Mouse (Mus musculus): ENCODE data around the gene Pdxk. TPM values are rescaled to one million over a fixed set of nuclear protein-coding genes. Genes with fewer than 3 reads are reported as not detected.
A peak's percentile ranks its signal among the peaks of the same experiment; 100 is the strongest.

Pdxk gene
- polyA plus RNA-seq, 1 experiment from 2014 or later: 22.8 TPM

GRCm38 (mm10) chr10:78467761-78468310, 3.1 kb upstream of the Pdxk start:
- Histone ChIP-seq H3K36me3 (ENCODE audit: control insufficient read depth, insufficient read depth) (no peaks in the 10 kb centered on the region), H3K4me1 (replicated peaks; ENCODE audit: control insufficient read depth, insufficient read depth, low read length) (0 out of 2 replicates have a peak, but pooled peaks cover 3% of the 10 kb centered on the region), H3K27me3 (replicated peaks; ENCODE audit: control insufficient read depth, insufficient read depth, low read length) (no peaks in the 10 kb centered on the region), H3K4me3 (ENCODE audit: low read depth, low read length) (no peak overlapping the region), H3K9me3 (ENCODE audit: control insufficient read depth) (no peaks in the 10 kb centered on the region), H3K4me2 (replicated peaks; ENCODE audit: low read depth) (no peak overlapping the region), H3K9ac (ENCODE audit: low read depth, low read length) (no peak overlapping the region), H3K27ac (ENCODE audit: low read depth, low read length) (no peak overlapping the region)
- 40% methylated on average over 2 of the region's 2 CpGs for WGBS
- no peak for TF ChIP-seq CTCF (IDR thresholded peaks at IDR 0.05; ENCODE audit: low read depth)
- no peak for ATAC-seq

GRCm38 (mm10) chr10:78466647-78467046, 1.9 kb upstream of the Pdxk start:
- 70% methylated on average over 9 of the region's 9 CpGs for whole genome bisulfite sequencing
- Histone ChIP-seq H3K4me3 (ENCODE audit: low read depth, low read length) (no peak overlapping the region), H3K9ac (ENCODE audit: low read depth, low read length) (no peak overlapping the region), H3K9me3 (ENCODE audit: control insufficient read depth) (no peaks in the 10 kb centered on the region), H3K27me3 (replicated peaks; ENCODE audit: control insufficient read depth, insufficient read depth, low read length) (no peaks in the 10 kb centered on the region), H3K36me3 (ENCODE audit: control insufficient read depth, insufficient read depth) (no peaks in the 10 kb centered on the region), H3K27ac (ENCODE audit: low read depth, low read length) (no peak overlapping the region), H3K4me1 (replicated peaks; ENCODE audit: control insufficient read depth, insufficient read depth, low read length) (0 out of 2 replicates have a peak, but pooled peaks cover 7% of the 10 kb centered on the region), H3K4me2 (replicated peaks; ENCODE audit: low read depth) (no peak overlapping the region)
- TF ChIP-seq CTCF (IDR thresholded peaks at IDR 0.05; ENCODE audit: low read depth): no peak
- ATAC-seq: no peak

GRCm38 (mm10) chr10:78465472-78465871, 697 bp upstream of the Pdxk start:
- H3K27me3 ChIP-seq (replicated peaks; ENCODE audit: control insufficient read depth, insufficient read depth, low read length): no peaks in the 10 kb centered on the region
- H3K9ac ChIP-seq (ENCODE audit: low read depth, low read length): no peak overlapping the region
- no peaks in the 10 kb centered on the region for H3K9me3 ChIP-seq (ENCODE audit: control insufficient read depth)
- ATAC-seq: no peak
- WGBS: 79% methylated on average over 3 of the region's 3 CpGs
- TF ChIP-seq CTCF (IDR thresholded peaks at IDR 0.05; ENCODE audit: low read depth): no peak
- H3K4me2 ChIP-seq (replicated peaks; ENCODE audit: low read depth): peak overlapping the region; percentile 97
- H3K36me3 ChIP-seq (ENCODE audit: control insufficient read depth, insufficient read depth): no peaks in the 10 kb centered on the region
- no peak overlapping the region for H3K27ac ChIP-seq (ENCODE audit: low read depth, low read length)
- H3K4me3 ChIP-seq (ENCODE audit: low read depth, low read length): no peak overlapping the region
- H3K4me1 ChIP-seq (replicated peaks; ENCODE audit: control insufficient read depth, insufficient read depth, low read length): 0 out of 2 replicates have a peak, but pooled peaks cover 7% of the 10 kb centered on the region

GRCm38 (mm10) chr10:78464201-78464791, 479 bp downstream of the Pdxk start:
- no peaks in the 10 kb centered on the region for H3K9me3 ChIP-seq (ENCODE audit: control insufficient read depth)
- no peaks in the 10 kb centered on the region for H3K27me3 ChIP-seq (replicated peaks; ENCODE audit: control insufficient read depth, insufficient read depth, low read length)
- 2% methylated on average over 32 of the region's 32 CpGs for WGBS
- H3K27ac ChIP-seq (ENCODE audit: low read depth, low read length): peak overlapping the region; percentile 92
- peak; percentile 6; the same call in 1 of the 2 replicates for ATAC-seq
- peak overlapping the region; percentile 97 for H3K4me2 ChIP-seq (replicated peaks; ENCODE audit: low read depth)
- TF ChIP-seq CTCF (IDR thresholded peaks at IDR 0.05; ENCODE audit: low read depth): no peak
- H3K9ac ChIP-seq (ENCODE audit: low read depth, low read length): peak overlapping the region; percentile 55
- no peaks in the 10 kb centered on the region for H3K36me3 ChIP-seq (ENCODE audit: control insufficient read depth, insufficient read depth)
- H3K4me1 ChIP-seq (replicated peaks; ENCODE audit: control insufficient read depth, insufficient read depth, low read length): 0 out of 2 replicates have a peak, but pooled peaks cover 7% of the 10 kb centered on the region
- H3K4me3 ChIP-seq (ENCODE audit: low read depth, low read length): peak overlapping the region; percentile 67

- Histone ChIP-seq H3K27ac (ENCODE audit: low read depth, low read length) (peak overlapping the region; percentile 92), H3K4me1 (replicated peaks; ENCODE audit: control insufficient read depth, insufficient read depth, low read length) (0 out of 2 replicates have a peak, but pooled peaks cover 7% of the 10 kb centered on the region), H3K27me3 (replicated peaks; ENCODE audit: control insufficient read depth, insufficient read depth, low read length) (no peaks in the 10 kb centered on the region), H3K36me3 (ENCODE audit: control insufficient read depth, insufficient read depth) (no peaks in the 10 kb centered on the region), H3K4me3 (ENCODE audit: low read depth, low read length) (peak overlapping the region; percentile 67), H3K4me2 (replicated peaks; ENCODE audit: low read depth) (peak overlapping the region; percentile 97), H3K9me3 (ENCODE audit: control insufficient read depth) (no peaks in the 10 kb centered on the region), H3K9ac (ENCODE audit: low read depth, low read length) (peak overlapping the region; percentile 55)
- no peak for TF ChIP-seq CTCF (IDR thresholded peaks at IDR 0.05; ENCODE audit: low read depth)
- peak; percentile 16 for ATAC-seq
- WGBS: 46% methylated on average over 3 of the region's 3 CpGs
Measured at GRCm38 (mm10) chr10:78463769-78464167, 1.0 kb downstream of the Pdxk start.

- Histone ChIP-seq H3K27ac (ENCODE audit: low read depth, low read length) (peak overlapping the region; percentile 92), H3K9me3 (ENCODE audit: control insufficient read depth) (no peaks in the 10 kb centered on the region), H3K4me3 (ENCODE audit: low read depth, low read length) (peak overlapping the region; percentile 67), H3K36me3 (ENCODE audit: control insufficient read depth, insufficient read depth) (no peaks in the 10 kb centered on the region), H3K27me3 (replicated peaks; ENCODE audit: control insufficient read depth, insufficient read depth, low read length) (no peaks in the 10 kb centered on the region), H3K4me2 (replicated peaks; ENCODE audit: low read depth) (peak overlapping the region; percentile 97), H3K4me1 (replicated peaks; ENCODE audit: control insufficient read depth, insufficient read depth, low read length) (0 out of 2 replicates have a peak, but pooled peaks cover 7% of the 10 kb centered on the region), H3K9ac (ENCODE audit: low read depth, low read length) (peak overlapping the region; percentile 55)
- TF ChIP-seq CTCF (IDR thresholded peaks at IDR 0.05; ENCODE audit: low read depth): no peak
- ATAC-seq: peak; percentile 89
- 34% methylated on average over 8 of the region's 8 CpGs for WGBS
Measured at GRCm38 (mm10) chr10:78462945-78463768, 1.6 kb downstream of the Pdxk start.
